Mouse (Mus musculus): ENCODE measurements around the gene Epb41l1. TPM values are rescaled to one million over a fixed set of nuclear protein-coding genes. Genes with fewer than 3 reads are reported as not detected.
A peak's percentile ranks its signal among the peaks of the same experiment; 100 is the strongest.

The Epb41l1 gene
- polyA plus RNA-seq, 1 experiment: 11.8 TPM

DNA sequence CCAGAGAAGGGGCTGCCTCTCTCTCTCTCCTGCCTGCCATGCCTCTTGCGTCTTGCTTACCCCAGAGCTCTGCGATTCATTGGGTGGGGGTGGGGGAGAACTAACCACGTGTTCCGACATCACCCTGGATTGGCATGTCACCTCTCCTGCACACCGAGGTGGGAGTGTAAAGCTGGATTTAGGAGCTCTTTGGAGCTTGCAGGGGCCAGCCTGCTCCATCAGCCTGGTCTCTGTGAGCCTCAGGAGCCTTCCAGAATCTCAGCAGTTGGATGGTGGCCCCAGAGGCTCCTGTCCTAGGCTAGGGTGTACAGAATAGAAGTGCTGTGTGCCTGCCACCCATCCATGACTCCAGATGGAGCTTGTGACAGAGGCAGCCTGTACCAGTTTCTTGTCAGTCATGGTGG lies 56.0 kb downstream of the Epb41l1 start:
- peaks cover 8% of the 10 kb centered on the region for H3K4me1 ChIP-seq (ENCODE audit: control insufficient read depth, insufficient read depth, insufficient read length, low read length)
- WGBS: 69% methylated on average over 5 of the region's 5 CpGs
- peaks cover 11% of the 10 kb centered on the region for H3K27me3 ChIP-seq (ENCODE audit: control insufficient read depth, insufficient read depth, low read length)
- no peak overlapping the region for H3K4me3 ChIP-seq (ENCODE audit: low read depth, low read length)
- no peaks in the 10 kb centered on the region for H3K36me3 ChIP-seq (ENCODE audit: control insufficient read depth, insufficient read depth, low read length)
- TF ChIP-seq CTCF (IDR thresholded peaks at IDR 0.05; ENCODE audit: extremely low read depth, insufficient read length, insufficient replicate concordance, low read depth, low read length) (no peak), POLR2A (IDR thresholded peaks at IDR 0.05; ENCODE audit: low read depth, low read length) (peak; percentile 14; the same call in 1 of the 2 replicates)
- H3K27ac ChIP-seq (ENCODE audit: insufficient read depth, low read depth, low read length): no peak overlapping the region

DNA sequence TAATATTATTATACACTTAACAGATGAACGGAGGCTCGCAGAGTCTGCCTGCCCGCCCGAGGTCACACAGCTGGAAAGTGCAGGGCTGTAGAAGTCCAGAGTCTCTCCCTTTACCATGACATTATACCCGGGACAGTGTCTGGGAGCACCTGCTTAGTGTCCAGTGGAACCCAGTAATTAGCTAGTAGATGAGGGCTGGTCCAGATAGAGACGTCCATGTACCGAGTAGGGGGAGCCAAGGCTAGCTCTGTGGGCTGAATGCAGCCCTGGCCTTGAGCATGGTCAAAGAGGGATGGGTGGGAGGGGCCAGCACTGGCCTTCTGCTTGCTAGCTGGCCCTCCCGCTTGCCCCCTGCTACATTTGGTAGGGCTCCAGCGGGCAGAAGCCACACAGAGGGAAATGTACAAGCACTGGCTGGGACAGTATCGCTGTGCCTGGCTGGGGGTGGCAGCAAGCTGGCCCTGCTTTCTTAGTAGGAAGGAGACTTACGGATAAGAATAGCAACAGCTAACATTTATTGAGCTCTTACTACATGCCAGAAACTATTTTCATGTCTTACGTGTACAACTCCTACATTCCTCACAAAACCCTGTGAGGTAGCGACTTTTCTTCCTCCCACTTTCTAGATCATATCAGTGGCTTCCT lies 57.5 kb downstream of the Epb41l1 start:
- Histone ChIP-seq H3K36me3 (ENCODE audit: control insufficient read depth, insufficient read depth, low read length) (no peaks in the 10 kb centered on the region), H3K4me1 (ENCODE audit: control insufficient read depth, insufficient read depth, insufficient read length, low read length) (peaks cover 8% of the 10 kb centered on the region), H3K27ac (ENCODE audit: insufficient read depth, low read depth, low read length) (no peak overlapping the region), H3K27me3 (ENCODE audit: control insufficient read depth, insufficient read depth, low read length) (peaks cover 11% of the 10 kb centered on the region), H3K4me3 (ENCODE audit: low read depth, low read length) (no peak overlapping the region)
- no peak for TF ChIP-seq POLR2A (IDR thresholded peaks at IDR 0.05; ENCODE audit: low read depth, low read length)
- no peak for TF ChIP-seq CTCF (IDR thresholded peaks at IDR 0.05; ENCODE audit: extremely low read depth, insufficient read length, insufficient replicate concordance, low read depth, low read length)
- 68% methylated on average over 13 of the region's 13 CpGs for WGBS

DNA sequence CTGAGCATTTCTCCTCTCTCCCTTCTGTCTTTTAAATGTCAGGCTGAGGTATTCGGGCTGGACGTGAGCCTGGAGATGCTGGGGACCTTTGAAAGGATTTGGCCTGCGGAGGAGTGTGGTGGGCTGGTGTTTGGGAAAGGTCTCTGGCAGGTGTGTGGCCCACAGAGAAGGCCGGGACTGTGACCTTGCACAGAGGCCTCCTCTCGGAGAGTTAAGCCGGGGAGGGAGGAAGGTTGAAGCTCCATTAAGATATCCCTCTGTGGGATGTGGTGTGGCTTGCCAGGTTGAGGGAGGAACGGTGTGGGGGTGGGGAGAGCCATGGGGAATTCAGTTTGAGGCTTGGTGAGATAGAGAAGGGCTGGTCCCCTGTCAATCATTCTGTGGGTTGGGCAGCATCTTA lies 59.1 kb downstream of the Epb41l1 start:
- no peak for TF ChIP-seq CTCF (IDR thresholded peaks at IDR 0.05; ENCODE audit: extremely low read depth, insufficient read length, insufficient replicate concordance, low read depth, low read length)
- no peak for TF ChIP-seq POLR2A (IDR thresholded peaks at IDR 0.05; ENCODE audit: low read depth, low read length)
- no peak overlapping the region for H3K4me3 ChIP-seq (ENCODE audit: low read depth, low read length)
- H3K4me1 ChIP-seq (ENCODE audit: control insufficient read depth, insufficient read depth, insufficient read length, low read length): peaks cover 7% of the 10 kb centered on the region; the same call in 1 of the 2 replicates
- no peak overlapping the region for H3K27ac ChIP-seq (ENCODE audit: insufficient read depth, low read depth, low read length)
- peaks cover 11% of the 10 kb centered on the region for H3K27me3 ChIP-seq (ENCODE audit: control insufficient read depth, insufficient read depth, low read length)
- no peaks in the 10 kb centered on the region for H3K36me3 ChIP-seq (ENCODE audit: control insufficient read depth, insufficient read depth, low read length)
- 76% methylated on average over 7 of the region's 7 CpGs for WGBS

DNA sequence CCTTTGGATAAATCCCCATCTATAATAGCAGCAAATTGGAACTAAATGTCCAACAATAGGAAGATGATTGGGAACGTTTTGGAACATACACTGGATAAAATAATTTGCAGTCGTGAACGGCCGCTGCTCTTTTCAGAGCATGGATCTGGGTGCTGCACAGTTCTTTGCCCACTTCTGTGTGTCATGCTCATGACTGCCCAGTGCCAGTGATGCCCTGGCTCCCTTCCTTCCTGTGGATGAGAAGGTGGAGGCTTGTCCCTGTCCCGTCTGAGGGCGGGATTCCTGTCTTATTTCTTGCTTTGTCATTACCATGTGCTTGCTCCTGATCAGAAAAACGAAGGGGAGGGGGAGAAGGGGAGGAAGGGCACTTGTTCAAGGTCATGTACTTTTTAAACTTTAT lies 59.6 kb downstream of the Epb41l1 start:
- Histone ChIP-seq H3K4me3 (ENCODE audit: low read depth, low read length) (no peak overlapping the region), H3K36me3 (ENCODE audit: control insufficient read depth, insufficient read depth, low read length) (no peaks in the 10 kb centered on the region), H3K4me1 (ENCODE audit: control insufficient read depth, insufficient read depth, insufficient read length, low read length) (peaks cover 3% of the 10 kb centered on the region; the same call in 1 of the 2 replicates), H3K27me3 (ENCODE audit: control insufficient read depth, insufficient read depth, low read length) (peaks cover 11% of the 10 kb centered on the region), H3K27ac (ENCODE audit: insufficient read depth, low read depth, low read length) (no peak overlapping the region)
- TF ChIP-seq CTCF (IDR thresholded peaks at IDR 0.05; ENCODE audit: extremely low read depth, insufficient read length, insufficient replicate concordance, low read depth, low read length) (no peak), POLR2A (IDR thresholded peaks at IDR 0.05; ENCODE audit: low read depth, low read length) (no peak)
- WGBS: 78% methylated on average over 7 of the region's 7 CpGs

DNA sequence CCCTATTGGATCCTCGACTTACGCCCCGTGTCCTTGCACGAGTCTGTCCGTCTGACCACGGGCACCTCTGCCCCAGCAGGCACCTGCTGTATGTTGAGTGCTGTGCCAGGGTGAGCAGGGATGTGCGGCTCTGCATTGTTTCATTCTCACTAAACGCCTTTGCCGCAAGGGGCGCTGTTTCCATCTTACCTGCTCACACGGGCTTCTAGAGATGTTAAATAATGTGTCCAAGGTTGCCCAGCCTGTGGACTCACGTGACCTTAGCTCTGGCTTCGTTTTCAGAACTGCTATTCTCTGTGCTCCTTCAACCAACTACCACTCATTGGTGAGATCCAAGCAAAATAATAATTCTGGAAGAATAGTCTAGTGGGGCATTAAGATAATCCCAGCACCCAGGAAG lies 61.6 kb downstream of the Epb41l1 start:
- no peak for TF ChIP-seq POLR2A (IDR thresholded peaks at IDR 0.05; ENCODE audit: low read depth, low read length)
- peak; percentile 71; the same call in 1 of the 2 replicates for TF ChIP-seq CTCF (IDR thresholded peaks at IDR 0.05; ENCODE audit: extremely low read depth, insufficient read length, insufficient replicate concordance, low read depth, low read length)
- no peaks in the 10 kb centered on the region; the same call in 1 of the 2 replicates for H3K4me1 ChIP-seq (ENCODE audit: control insufficient read depth, insufficient read depth, insufficient read length, low read length)
- no peak overlapping the region for H3K4me3 ChIP-seq (ENCODE audit: low read depth, low read length)
- no peaks in the 10 kb centered on the region for H3K36me3 ChIP-seq (ENCODE audit: control insufficient read depth, insufficient read depth, low read length)
- WGBS: 27% methylated on average over 13 of the region's 13 CpGs
- peaks cover 3% of the 10 kb centered on the region; the same call in 1 of the 2 replicates for H3K27me3 ChIP-seq (ENCODE audit: control insufficient read depth, insufficient read depth, low read length)
- H3K27ac ChIP-seq (ENCODE audit: insufficient read depth, low read depth, low read length): no peak overlapping the region

DNA sequence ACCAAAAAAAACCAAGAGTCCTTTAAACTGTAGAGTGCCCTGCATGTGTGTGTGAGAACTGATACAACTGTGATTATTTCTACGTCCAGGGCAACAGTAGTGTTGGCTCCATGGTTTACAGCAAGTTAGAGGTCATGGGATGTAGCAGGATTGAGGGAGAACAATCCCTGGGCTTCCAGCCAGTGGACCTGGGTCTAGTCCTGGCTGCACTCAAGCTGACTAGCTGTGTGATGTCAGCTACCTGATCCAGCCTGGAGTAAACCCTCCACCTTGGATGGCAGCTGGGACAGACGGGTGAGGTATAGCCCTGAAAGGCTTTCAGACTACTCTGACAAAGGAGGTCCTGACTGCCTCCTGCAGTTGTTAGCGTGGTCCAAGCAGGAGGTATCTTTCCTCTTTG lies 62.1 kb downstream of the Epb41l1 start:
- Histone ChIP-seq H3K4me3 (ENCODE audit: low read depth, low read length) (no peak overlapping the region), H3K27ac (ENCODE audit: insufficient read depth, low read depth, low read length) (no peak overlapping the region), H3K4me1 (ENCODE audit: control insufficient read depth, insufficient read depth, insufficient read length, low read length) (no peaks in the 10 kb centered on the region; the same call in 1 of the 2 replicates), H3K36me3 (ENCODE audit: control insufficient read depth, insufficient read depth, low read length) (no peaks in the 10 kb centered on the region), H3K27me3 (ENCODE audit: control insufficient read depth, insufficient read depth, low read length) (0 out of 2 replicates have a peak, but pooled peaks cover 3% of the 10 kb centered on the region)
- 93% methylated on average over 3 of the region's 3 CpGs for WGBS
- TF ChIP-seq POLR2A (IDR thresholded peaks at IDR 0.05; ENCODE audit: low read depth, low read length) (no peak), CTCF (IDR thresholded peaks at IDR 0.05; ENCODE audit: extremely low read depth, insufficient read length, insufficient replicate concordance, low read depth, low read length) (no peak)

DNA sequence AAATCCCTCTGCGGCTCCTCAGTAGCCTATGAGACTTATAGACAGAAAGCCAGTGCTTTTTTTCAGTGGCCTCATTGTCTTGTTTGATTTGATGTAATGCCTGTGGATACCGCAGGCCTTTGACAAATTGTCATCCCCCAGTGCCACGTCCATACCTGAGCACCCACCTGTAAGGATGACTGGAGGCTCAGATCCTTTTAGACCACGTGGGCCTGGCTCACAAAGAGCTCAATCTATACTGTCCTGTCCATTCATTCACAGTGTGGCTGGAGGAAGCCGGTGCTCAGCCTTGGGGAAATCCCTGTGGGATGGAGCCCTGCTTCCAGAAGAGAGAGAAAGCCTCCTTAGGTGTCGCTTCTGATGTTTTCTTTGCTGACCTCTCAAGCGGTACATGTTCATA lies 62.5 kb downstream of the Epb41l1 start:
- TF ChIP-seq POLR2A (IDR thresholded peaks at IDR 0.05; ENCODE audit: low read depth, low read length) (no peak), CTCF (IDR thresholded peaks at IDR 0.05; ENCODE audit: extremely low read depth, insufficient read length, insufficient replicate concordance, low read depth, low read length) (no peak)
- Histone ChIP-seq H3K27me3 (ENCODE audit: control insufficient read depth, insufficient read depth, low read length) (0 out of 2 replicates have a peak, but pooled peaks cover 3% of the 10 kb centered on the region), H3K4me3 (ENCODE audit: low read depth, low read length) (no peak overlapping the region), H3K4me1 (ENCODE audit: control insufficient read depth, insufficient read depth, insufficient read length, low read length) (no peaks in the 10 kb centered on the region; the same call in 1 of the 2 replicates), H3K27ac (ENCODE audit: insufficient read depth, low read depth, low read length) (no peak overlapping the region), H3K36me3 (ENCODE audit: control insufficient read depth, insufficient read depth, low read length) (no peaks in the 10 kb centered on the region)
- WGBS: 91% methylated on average over 7 of the region's 7 CpGs

Measured in small intestine, adult 2 months (tissue).